Mouse (Mus musculus) thymus, postnatal 14 days (tissue): ENCODE data around the gene Fam228b.
"Not testable (repeated sequence)": the region's sequence is repeated elsewhere in the genome, so short reads cannot be mapped to it uniquely, and the experiment has no call there.

Source experiments
- DNase-seq: peaks from one replicate; pipeline ENCODE4 v3.0.0; 2021

Fam228b gene

DNA sequence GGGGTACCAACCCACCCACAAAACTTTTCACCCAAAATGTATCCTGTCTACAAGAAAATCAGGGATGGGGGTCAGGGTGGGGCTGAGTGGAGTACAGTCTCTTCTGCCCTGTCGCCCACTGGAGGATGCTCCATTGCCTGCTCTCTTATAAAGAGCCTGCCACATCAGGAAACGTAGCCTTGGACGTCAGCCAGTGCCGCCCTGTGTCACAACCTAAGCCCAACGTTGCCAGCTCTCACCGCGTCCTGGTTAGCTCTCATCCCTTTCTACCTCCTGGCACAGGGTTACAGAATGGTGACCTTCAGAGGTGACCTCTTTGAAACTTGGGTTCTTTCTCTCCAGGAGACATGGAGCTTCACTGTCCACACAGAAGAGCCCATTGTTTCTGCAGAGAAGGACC is 28.2 kb downstream of the Fam228b start:
- no peak for DNase-seq

DNA sequence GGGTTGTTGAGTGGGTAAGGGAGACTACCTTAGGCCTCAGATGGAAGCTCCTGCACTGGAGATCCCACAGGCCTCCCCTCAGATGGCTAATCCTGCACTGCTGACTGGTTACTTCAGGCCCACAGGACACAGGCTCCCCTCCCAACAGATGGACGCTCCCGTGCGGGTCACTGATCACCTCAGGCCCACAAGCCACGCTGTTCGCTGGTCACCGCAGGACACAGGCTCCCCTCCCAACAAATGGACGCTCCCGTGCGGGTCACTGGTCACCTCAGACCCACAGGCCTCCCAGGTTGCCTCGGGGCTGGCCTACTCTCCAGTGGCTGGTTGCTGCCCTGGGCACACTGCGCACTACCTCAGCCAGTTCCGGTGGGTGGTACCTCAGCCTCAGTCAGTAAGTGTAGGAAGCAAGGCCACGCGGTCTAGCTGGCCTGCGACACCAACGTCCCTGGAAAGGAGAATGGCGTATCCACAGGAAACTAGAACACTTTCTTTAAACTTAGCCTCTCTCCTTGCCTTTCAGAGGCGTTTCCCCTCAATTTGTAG is 31.0 kb downstream of the Fam228b start, which contains the start of gene Fam228a:
Gene Fam228a (minus strand): TSS at position 400 of the 546 bp plus-strand sequence.
- DNase-seq, result no peak

DNA sequence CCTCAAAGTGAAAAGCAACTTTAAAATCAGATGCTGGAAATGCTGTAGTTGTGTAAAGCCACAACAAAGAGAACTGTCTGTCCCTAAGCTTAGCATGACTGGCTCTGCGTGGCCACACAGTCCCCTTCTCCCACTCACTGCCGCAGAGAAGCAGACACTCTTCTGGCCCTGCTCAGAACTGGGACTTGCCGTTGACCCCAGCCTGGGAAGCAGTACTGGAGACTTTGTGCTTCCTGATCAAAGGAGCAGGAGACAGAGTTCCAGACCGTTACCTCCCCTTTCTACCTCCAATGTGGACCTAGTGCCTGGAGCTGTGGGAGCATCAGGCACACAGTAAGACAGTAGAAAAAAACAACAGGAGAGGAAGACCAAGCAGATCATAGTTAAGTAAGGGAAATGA is 36.7 kb downstream of the Fam228b start:
- no peak for DNase-seq

DNA sequence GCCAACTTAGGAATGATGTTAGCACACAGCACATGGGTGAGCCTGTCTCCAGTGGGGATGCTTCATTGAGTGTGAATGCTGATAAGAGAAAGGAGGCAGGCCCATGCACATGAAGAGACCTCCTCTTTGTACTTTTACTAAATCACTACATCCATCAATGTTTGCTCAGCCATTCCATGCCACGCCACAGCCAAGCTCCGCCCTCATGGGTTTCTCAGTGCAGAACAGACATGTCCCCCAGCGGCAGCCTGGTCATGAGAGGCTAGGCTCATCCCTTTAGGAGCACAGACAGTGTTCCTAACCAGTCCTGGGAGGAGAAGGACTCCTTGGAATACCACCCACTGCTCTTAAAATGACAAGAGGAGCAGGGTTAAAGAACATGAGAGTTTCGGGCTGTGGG is 37.4 kb downstream of the Fam228b start:
- DNase-seq, result no peak

DNA sequence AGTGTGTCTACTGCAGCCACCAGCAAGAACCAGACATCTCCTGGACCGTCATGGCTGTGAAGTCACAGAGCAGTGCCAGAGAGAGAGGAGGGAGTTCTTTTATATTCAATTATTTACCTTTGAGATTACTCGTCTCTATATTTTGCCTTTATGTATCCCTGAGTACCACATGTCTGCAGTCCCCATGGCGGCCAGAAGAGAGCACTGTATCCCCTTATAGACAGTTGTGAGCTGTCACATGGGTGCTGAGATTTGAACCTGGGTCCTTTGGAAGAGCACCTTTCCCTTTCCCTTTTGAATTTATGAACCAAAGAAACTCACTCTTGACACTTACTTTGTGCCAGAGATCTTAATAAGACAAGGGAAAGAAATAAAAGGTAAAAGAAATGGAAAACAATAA is 39.9 kb downstream of the Fam228b start:
- DNase-seq, result no peak

DNA sequence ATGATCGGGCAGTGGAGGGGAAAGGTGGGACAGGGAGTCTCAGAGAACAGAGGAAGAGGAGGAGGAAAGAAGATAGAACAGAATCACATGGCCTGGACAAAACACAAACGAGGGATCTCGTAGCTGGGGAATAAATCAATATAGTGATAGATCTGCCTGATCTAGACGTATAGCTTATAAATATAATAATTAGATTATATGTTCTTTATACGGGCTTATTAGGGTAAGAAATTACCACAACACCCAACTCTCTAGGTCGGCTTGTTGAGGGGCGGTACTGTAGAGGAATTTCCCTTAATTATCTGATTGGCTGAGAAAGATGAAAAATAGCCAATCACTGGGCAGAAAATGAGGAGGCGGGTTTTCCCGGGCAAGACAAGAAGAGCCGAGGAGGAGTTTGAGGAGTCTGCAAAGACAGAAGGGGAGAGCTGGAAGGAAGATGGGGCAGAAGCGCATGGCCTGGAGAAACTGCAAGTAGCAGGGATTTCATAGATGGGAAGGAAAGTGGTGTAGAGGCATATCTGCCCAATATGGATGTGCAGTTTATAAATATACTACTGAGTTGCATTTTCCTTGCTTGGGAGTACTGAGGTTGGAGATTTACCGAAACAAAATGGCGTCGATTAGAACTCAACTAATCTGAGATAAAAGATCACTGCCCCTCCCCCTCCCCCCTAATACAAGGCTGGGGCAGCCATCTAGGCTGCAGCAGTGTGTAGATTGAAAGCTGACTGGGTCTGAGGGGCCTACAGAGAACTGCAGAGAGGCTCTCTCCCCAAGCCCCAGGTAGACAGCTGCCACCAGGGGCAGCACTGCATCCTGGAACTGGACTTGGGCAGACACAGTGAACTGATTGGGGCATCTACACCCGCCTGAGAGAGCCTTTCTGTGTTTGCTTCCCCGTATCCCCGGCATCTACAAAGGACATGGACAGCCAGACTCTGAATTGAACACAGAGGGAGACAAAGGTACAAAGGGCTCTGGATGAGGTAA is 49.0 kb downstream of the Fam228b start:
- DNase-seq, result peak; percentile 22

DNA sequence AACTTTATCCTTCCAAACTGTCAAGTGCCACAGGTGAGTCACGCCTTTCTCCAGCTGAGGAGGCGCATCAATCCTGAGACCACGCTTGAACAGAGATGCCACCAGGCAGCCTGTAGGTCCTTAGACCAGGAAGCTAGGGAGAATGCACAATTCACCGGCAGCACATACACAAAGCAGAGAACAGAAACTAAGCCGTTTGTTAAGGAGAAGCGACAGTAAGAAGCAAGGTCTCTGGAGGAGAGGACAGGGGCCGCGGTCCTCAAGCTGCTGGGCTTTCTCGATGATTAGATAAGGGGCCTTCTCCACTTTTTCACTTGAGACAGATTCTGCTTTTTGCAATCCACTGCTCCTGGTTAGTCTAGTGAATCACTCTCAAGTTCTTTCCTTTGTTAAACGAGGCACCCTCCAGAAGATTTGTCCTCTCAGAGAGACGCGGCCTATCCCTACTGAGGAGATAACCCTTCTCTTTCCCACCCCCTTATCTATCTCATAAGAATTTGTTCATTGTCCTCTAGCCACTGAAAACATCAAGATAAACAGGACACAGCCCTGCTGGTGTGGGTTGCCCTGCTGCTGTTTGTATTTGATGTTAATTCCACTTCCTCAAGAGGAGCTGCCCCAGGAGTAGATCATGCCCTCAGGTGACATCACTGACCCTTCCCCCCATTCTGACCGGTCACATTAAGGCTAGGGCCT is 49.9 kb downstream of the Fam228b start:
- DNase-seq, result no peak

DNA sequence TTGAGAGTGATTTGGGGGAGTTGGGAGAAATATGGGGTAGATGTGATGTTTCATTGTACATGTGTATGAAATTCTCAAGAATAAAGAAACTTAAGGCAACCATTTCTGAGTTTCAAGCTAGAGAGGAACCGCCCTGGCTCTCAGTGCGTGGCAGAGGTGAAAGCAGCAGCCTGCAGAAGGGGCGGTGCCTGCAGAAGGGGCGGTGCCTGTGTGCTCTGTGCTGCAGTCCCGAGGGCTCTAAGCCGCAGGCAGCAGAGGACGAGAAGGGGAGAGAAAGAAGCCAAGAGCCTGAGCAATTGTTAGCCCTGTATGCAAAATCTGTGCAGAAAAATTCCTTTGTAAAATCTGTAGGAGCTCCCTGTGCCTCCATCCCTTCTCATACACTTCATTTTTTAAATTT is 51.6 kb downstream of the Fam228b start:
- peak; percentile 41 for DNase-seq

DNA sequence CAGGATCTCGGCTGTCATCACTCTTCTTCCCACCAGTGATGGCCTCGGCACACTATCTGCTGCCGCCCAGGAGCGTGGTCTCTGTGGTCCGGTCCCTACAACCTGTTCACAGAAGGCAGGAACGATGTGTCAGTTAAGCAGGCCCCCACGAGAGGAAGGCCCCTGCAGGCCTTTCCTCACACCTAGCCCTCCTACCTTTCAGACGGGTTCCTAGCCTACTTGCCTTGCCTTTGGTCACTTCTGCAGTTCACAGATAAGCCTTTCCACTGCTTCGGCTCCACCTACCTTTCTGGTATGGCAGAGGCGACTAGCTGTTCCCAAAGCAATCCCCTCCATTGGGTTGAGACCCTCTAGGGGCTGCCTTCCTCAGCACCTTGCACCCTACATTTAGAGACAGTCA is 53.5 kb downstream of the Fam228b start:
- no peak for DNase-seq

DNA sequence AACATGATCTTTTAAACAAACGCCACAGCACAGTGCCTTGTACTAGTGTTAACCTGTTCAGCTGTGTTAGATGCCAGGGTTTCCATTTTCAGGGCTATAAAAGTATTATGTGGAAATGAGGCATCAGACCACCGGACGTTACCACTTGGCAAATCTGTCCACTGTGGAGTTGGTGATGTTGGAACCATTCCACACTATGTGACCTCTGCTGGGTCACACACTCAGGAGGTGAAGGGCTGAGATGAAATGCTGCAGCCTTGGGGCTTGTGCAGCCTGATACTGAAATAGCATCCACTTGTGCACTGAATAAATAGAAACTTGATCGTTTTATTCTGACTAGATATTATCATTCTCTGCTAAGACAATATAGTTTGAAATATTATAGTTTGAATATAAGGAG is 55.7 kb downstream of the Fam228b start:
- DNase-seq, result no peak

DNA sequence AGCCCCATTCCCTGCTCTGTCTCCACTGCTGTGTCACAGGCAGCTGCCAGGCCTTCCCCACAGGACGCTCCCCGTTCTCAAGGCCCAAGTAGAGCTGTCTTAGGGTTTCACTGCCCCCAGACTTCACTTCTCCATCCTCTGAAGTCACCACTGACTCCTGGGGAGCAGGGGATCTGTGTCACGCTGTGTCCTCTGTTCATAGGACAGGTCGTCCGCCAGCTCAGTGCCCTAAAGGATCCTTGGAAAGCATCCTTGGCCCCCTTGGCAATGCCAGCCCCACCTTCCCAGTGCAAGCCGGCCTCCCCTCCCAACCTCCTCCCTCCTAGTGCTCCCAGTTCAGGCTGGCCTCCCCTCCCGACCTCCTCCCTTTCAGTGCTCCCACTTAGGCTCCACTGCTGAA is 59.1 kb downstream of the Fam228b start:
- DNase-seq, result no peak

DNA sequence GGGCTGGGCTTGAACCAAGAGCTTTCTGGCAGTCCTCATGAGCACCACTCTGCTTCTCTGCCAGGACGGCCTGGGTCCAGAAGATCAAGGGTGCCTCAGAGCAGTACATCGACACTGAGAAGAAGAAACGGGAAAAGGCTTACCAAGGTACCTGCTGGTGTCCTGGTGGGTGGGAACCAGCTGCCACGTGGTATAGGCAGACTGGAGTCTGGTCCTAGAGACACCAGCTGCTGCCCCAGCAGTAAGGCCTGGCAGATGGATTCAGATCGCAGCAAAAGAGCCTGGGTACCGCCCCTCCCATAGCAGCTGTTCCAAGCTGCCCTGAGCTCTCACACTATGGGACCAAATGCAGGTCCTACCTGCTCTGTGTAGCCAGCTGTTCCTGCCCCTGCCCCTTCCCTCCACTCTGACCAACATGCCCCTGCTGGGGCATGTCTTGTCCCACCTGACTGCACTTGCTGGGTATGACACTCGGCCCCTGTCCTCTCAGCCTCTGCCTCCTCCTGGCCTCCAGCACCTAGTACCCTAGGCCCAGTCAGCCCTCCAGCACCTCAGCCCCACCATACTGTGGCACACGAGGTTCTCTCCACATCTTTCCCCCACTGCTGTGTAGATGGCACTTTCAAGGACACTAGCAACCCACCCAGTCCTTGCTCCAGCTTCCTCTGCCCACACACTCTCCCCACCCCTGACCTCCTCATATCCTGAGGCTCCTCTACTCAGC is 60.0 kb downstream of the Fam228b start:
- no peak for DNase-seq

DNA sequence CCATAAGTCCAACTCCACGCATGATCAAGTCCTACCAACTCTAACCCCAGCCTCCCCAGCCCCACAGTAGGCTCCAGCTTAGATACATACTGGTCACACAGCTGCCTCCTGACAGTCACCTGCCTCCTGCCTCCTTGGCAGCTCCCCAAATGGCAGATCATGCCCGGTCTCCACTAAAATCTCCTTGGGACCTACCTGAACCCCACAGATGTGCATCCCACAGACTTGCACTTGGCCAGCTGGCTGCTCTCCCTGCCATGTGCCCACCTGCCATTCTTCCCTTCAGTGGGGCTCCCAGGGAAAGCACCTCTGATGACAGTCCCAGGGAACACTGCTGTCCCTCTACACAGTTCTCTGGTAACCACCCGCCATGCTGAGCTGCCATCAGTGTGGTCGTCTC is 60.8 kb downstream of the Fam228b start:
- DNase-seq, result no peak

DNA sequence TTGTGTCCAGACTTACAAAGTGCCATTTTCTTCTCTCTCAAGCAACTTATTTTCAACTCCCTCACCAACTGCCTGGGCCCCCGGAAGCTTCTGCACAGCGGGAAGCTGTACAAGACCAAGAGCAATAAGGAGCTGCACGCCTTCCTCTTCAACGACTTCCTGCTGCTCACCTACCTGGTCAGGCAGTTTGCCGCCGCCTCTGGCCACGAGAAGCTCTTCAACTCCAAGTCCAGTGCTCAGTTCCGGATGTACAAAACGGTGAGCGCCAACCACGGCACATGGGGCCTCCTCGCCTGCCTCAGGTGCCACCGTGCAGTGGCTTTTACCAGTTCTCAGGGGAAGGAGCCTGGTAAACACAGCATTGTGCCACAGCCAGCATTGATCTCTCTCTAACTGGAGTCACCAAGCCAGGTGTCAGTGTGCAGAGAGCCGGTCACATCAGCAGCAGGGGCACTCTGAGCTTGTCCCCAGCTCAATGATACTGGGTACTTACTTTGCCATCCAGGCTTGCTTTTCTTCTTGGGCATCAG is 61.5 kb downstream of the Fam228b start:
- DNase-seq, result peak; percentile 46

DNA sequence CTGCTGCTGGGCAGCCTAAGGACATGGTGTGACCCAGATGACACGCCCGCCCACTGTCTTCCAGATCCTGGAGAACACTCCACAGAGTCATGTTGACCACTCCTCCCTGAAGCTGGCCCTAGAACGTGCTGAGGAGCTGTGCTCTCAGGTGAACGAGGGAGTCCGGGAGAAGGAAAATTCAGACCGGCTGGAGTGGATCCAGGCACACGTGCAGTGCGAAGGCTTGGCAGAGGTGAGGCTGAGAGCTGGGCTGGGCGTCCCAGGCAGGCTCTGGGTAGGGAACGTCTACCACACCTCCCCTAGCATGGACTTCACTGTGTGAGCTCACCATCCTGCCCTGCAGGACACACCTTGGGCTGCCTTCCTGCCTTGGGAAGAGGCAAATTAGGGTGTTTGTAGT is 62.2 kb downstream of the Fam228b start:
- no peak for DNase-seq

DNA sequence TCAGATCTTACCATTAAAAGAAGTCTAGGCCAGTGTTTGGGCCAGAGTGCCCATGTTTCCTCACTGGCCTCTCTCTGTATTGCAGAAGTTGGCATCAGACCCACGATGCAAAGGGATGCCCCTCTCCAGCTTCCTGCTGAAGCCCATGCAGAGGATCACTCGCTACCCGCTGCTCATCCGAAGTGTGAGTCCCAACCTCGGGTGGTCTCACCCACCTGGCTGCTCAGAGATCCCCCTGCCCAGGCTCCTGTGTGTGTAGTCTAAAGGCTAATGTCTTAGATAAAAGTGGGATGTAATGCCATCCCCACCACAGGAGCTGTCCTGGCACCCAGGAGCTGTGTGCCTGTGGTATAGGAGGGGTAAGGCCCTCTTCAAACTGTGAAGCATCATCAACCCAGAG is 62.9 kb downstream of the Fam228b start:
- DNase-seq, result no peak

DNA sequence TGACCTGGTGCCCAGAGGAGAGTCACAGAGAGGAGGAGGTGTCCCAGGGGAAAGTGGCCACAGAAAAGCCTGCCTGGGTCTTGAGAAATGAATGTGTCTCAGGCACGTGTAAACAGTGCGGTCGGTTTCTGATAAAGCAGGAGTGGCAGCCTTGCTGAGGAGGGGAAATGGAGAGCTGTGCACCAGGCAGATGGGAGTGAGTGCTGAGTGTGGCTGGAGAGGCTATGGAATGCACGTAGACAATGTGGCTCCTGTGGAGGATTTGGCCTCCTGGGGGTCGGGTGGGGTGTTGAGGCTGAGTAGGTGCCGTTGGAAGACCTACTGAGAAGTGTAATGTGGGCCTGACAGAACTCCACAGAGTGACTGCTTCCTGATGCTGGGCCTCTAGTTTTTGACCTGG is 63.4 kb downstream of the Fam228b start:
- not testable (repeated sequence) for DNase-seq

DNA sequence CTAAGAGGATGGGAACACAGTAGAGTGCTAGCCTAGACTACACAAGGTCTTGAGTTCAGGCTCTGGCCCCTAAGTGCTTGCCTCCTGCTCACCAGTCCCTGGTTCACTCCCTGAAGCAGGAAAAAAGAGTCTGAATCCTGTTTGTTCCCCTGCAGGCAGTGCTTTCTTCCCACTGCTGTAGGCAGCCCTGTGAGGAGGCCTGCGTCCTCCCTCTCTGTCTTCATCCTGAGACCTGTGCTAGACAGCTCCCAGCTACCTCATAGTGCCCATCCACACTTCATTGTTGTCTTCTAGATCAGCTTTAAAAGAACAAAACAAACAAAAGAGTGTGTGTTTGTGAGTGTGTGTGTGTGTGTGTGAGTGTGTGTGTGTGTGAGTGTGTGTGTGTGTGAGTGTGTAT is 74.5 kb downstream of the Fam228b start:
- DNase-seq, result no peak

DNA sequence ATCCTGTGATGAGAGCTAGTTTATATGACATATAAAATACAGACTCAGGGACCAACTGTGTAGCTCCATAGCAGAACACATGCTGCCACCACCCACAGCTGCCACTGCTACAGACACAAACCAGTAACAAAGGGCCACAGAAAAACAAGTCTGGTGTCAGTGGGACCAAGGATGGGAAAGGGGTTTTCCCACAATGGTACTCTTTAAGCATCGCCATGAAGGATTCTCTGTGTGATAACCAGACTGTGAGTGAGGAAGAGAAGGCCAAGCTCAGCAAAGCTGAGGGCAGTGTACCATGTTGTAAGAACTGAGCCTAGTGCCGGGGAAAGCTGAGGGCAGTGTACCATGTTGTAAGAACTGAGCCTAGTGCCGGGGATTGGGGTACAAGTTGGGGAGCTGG is 77.9 kb downstream of the Fam228b start:
- DNase-seq, result no peak
